Mouse (Mus musculus) small intestine, adult 10 weeks (tissue): ENCODE results near the gene Ifi207. TPM values are rescaled to one million over a fixed set of nuclear protein-coding genes. Genes with fewer than 3 reads are reported as not detected.

Experiments used
- polyA plus RNA-seq: library from polyadenylated mRNA; stranded (reverse); fragments of 350-450 nt; fragmentation: Illumina TruSeq; extraction: RNeasy Lipid Tissue Mini Kit (QIAGEN cat#74804); gene quantifications from one replicate; pipeline ENCODE4 v1.2.3, GENCODE M21; 2014; ENCODE audit warnings: low replicate concordance

Ifi207 gene
- polyA plus RNA-seq: 11.9 TPM

GRCm38 (mm10) chr1:173741656-173742055 lies at the start of gene Ifi207:
Gene Ifi207, minus strand, starts transcription at chr1:173741747.

GRCm38 (mm10) chr1:173766848-173767617 lies 25.5 kb upstream of the Ifi207 start, which contains the start of gene Ifi204:
Gene Ifi204, minus strand, starts transcription at chr1:173766943.

DNA sequence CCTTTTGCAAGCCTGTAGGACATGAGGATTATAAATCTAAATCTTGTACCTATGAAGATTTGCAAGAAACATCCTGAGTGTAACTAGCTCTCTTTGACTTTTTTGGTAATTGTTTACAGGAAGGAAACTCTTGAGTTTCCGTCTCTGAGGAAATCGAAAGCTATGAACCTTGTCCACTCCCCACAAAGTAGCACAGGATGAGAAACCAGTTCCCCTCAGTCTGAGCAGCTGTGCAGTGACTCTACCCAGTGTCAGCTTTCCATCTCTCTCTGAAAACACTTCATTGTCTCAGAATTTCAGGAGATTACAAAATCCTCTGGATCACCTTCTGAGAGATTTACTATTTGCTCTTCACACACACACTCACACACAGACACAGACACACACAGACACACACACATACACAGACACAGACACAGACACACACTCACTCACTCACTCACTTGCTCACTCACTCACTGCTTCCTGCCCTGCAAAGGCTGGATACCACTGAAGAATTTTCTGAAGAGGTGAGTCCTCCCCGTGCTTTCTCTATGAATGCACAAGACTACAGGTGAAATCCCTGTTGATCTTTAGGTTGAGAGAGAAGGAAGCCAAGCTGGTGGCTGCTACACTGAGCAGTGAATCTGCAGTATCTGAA lies 68.0 kb downstream of the Ifi207 start, which contains the start of gene Ifi208:
Gene Ifi208 (plus strand): TSS at position 218 of the 640 bp plus-strand sequence.

Other genes starting within 250 kb of the Ifi207 start
- 1.4 TPM for gene Ifi214, start 205.8 kb downstream of the Ifi207 start, polyA plus RNA-seq
- gene Ifi213, start 142.5 kb downstream of the Ifi207 start, polyA plus RNA-seq: 15.8 TPM
- 16.7 TPM for gene Ifi209, start 110.8 kb downstream of the Ifi207 start, polyA plus RNA-seq
- 2.9 TPM for gene Ifi208, start 68.1 kb downstream of the Ifi207 start, polyA plus RNA-seq
- 19.2 TPM for gene Ifi204, start 25.2 kb upstream of the Ifi207 start, polyA plus RNA-seq
- 15.0 TPM for gene Ifi211, start 171.3 kb upstream of the Ifi207 start, polyA plus RNA-seq
- gene Mndal, start 200.7 kb upstream of the Ifi207 start, polyA plus RNA-seq: 95.8 TPM
- 65.1 TPM for gene Ifi203, start 200.9 kb upstream of the Ifi207 start, polyA plus RNA-seq
- not detected for gene Ifi202b, start 241.0 kb upstream of the Ifi207 start, polyA plus RNA-seq